Comparison of ENCODE assay signal across 19 mouse cellular contexts in the genomic region with DNA sequence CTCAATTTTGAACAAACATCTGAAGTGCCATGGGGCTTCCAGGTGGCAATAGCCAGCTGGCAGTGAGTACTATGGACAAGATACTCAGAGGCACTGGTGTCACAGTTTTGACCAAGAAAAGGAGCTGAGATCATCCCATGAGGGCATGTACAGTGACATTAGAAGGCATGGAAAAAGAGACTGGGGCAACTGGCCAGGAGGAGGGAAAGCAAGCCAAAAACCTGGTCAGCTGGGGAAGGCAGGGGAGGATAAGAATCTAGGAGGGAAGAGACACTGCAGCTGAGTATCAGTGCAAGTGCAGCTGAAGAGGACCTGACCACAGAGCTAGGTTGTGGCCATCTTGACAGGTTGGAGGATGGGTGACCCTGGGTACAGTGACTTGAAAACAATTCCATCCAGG. TPM values are rescaled to one million over a fixed set of nuclear protein-coding genes. Genes with fewer than 3 reads are reported as not detected.
A peak's percentile ranks its signal among the peaks of the same experiment; 100 is the strongest.
DNase-seq lines count a peak whose midpoint lies in the region; TF ChIP-seq lines count a peak whose summit lies in the region.
"Had no signal": no experiment of that assay in that cellular context is flagged by ENCODE, and none has a peak within 500 bp of the region (broad histone marks: within the 10 kb centered on the region; RNA-seq: fewer than 3 reads in every experiment).

No protein-coding gene starts in this region.

- intact Hi-C loops in gastrocnemius, adult 2 months (cut with DNase I) = no loop called here
- intact Hi-C loops in left cerebral cortex, postnatal 4 days (cut with DNase I) = no loop called here

- no peak overlapping the region for H3K4me3 ChIP-seq in gastrocnemius, adult 2 months
- H3K4me3 ChIP-seq: embryonic facial prominence, embryonic 10.5 days; forebrain, embryonic 13.5 days; hindbrain, embryonic 12.5 days had no signal

- DNase-seq in cerebellum, adult 18-20 months = peak; percentile 22
- DNase-seq in cerebellum, adult 11 months = no peak
- DNase-seq in gastrocnemius, adult 2 months = peak; percentile 55
- DNase-seq in gastrocnemius, postnatal 10 days = no peak
- DNase-seq in adipocyte (ENCODE audit: low spot score) = peak; percentile 68
- peak; percentile 21 to 28 for DNase-seq in cerebellum, postnatal 36 days
- no peak for DNase-seq in left cerebral cortex, adult 8-10 months (ENCODE audit: low spot score in 2 of 2)
- DNase-seq in left cerebral cortex, postnatal 4 days = no peak
- DNase-seq: adrenal gland, adult 8-10 months; adrenal gland, postnatal 36 days; forebrain, postnatal 0 days; gastrocnemius, postnatal 14 days; heart, postnatal 10 days; heart, postnatal 4 days had no signal

- no peak for TF ChIP-seq CTCF in gastrocnemius, adult 2 months (IDR thresholded peaks at IDR 0.05)

- no peak overlapping the region for H3K27ac ChIP-seq in gastrocnemius, adult 2 months
- H3K27ac ChIP-seq: embryonic facial prominence, embryonic 10.5 days; forebrain, embryonic 13.5 days; hindbrain, embryonic 12.5 days had no signal

RNA-seq across cellular contexts. Expression of a gene that starts 12.2 kb away (rescaled TPM):
- not detected for total RNA-seq in gastrocnemius, adult 2 months (2021)
- under 1 TPM; 0.09 to 0.11 TPM for total RNA-seq in gastrocnemius, postnatal 10 days (2021)
- under 1 TPM; 0.42 to 0.87 (median 0.82) TPM for total RNA-seq in left cerebral cortex, adult 8-10 months (2022)
- under 1 TPM; 0.12 to 0.14 TPM for total RNA-seq in left cerebral cortex, postnatal 4 days (2021)
- total RNA-seq: gastrocnemius, postnatal 14 days had no signal

RNA-seq across cellular contexts. Expression of a gene that starts 32.9 kb away (rescaled TPM):
- total RNA-seq in gastrocnemius, adult 2 months (2021) = 10 to 100 TPM in 1 of 2 experiments, 1 to 10 TPM in 1; 8.1 to 10.6 TPM
- 10 to 100 TPM; 13.1 to 15.1 TPM for total RNA-seq in gastrocnemius, postnatal 10 days (2021)
- total RNA-seq in left cerebral cortex, adult 8-10 months (2022) = 100 to 1,000 TPM in 1 of 4 experiments, 10 to 100 TPM in 3; 83.1 to 100 (median 96.2) TPM
- 100 to 1,000 TPM; 105 to 140 TPM for total RNA-seq in left cerebral cortex, postnatal 4 days (2021)
- total RNA-seq: granulocyte monocyte progenitor cell, adult 5-6 weeks; MEL had no signal

RNA-seq across cellular contexts. Expression of a gene that starts 46.0 kb away (rescaled TPM):
- 100 to 1,000 TPM; 125 to 154 TPM for total RNA-seq in gastrocnemius, adult 2 months (2021)
- total RNA-seq in gastrocnemius, postnatal 10 days (2021) = 10 to 100 TPM; 48.5 to 50.7 TPM
- 100 to 1,000 TPM; 103 to 124 (median 111) TPM for total RNA-seq in left cerebral cortex, adult 8-10 months (2022)
- 10 to 100 TPM; 52.2 to 64.8 TPM for total RNA-seq in left cerebral cortex, postnatal 4 days (2021)
- total RNA-seq: granulocyte monocyte progenitor cell, adult 5-6 weeks had no signal

Comparison
In these comparisons a context has a peak if more than half of its experiments do, and no peak if none do; other contexts are left out.
1. DNase-seq: peak in cerebellum, adult 18-20 months (2 of 2), gastrocnemius, adult 2 months (single experiment), adipocyte (single experiment) and cerebellum, postnatal 36 days (2 of 2); none in cerebellum, adult 11 months (single experiment), gastrocnemius, postnatal 10 days (single experiment), left cerebral cortex, adult 8-10 months (0 of 2) and left cerebral cortex, postnatal 4 days (single experiment).
2. RNA of a gene that starts 32.9 kb away (total RNA-seq): 105 to 140 TPM in left cerebral cortex, postnatal 4 days and 83.1 to 100 TPM in left cerebral cortex, adult 8-10 months; 13.1 to 15.1 TPM in gastrocnemius, postnatal 10 days and 8.1 to 10.6 TPM in gastrocnemius, adult 2 months; every median in the first group is over 4 times any median in the second.